Mouse (Mus musculus): Measurements from ENCODE around the gene Rab3il1. TPM values are rescaled to one million over a fixed set of nuclear protein-coding genes. Genes with fewer than 3 reads are reported as not detected.

Rab3il1 gene
- polyA plus RNA-seq, 1 experiment from 2014 or later = 23.8 TPM

DNA sequence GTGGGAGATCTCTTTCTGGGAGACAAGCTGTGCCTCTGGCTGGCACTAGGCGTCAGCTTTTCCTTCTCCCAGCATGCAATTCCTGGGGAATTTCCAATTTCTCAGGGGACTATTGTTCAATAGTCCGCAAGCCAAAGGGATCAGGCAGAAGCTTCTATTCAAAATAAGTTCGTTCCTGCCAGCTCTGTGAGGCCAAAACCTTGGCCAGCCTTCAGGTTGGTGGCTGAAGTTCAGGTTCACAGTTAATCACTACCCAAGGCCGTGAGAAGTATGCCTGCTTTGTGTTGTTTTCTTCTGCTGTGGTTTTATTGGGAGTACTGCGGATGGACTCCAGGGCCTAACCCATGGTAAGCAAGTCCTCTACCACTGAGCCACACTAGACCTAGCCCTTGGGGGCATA lies 69.7 kb downstream of the Rab3il1 start:
- Histone ChIP-seq H3K4me3 (replicated peaks; ENCODE audit: low read length) (no peak overlapping the region), H3K9me3 (ENCODE audit: control insufficient read depth, low read length) (no peaks in the 10 kb centered on the region), H3K9ac (no peak overlapping the region), H3K27me3 (ENCODE audit: control insufficient read depth, insufficient read depth, low read length) (no peaks in the 10 kb centered on the region), H3K4me2 (replicated peaks) (no peak overlapping the region), H3K27ac (peak overlapping the region; percentile 47), H3K4me1 (replicated peaks; ENCODE audit: control insufficient read depth, insufficient read depth, low read length) (no peaks in the 10 kb centered on the region), H3K36me3 (replicated peaks; ENCODE audit: control insufficient read depth, insufficient read depth) (peaks cover 100% of the 10 kb centered on the region)
- 69% methylated on average over 5 of the region's 5 CpGs for WGBS
- DNase-seq (ENCODE audit: low spot score) (peak; percentile 36), ATAC-seq (ENCODE audit: low FRiP score) (peak; percentile 60; the same call in 1 of the 2 replicates)

DNA sequence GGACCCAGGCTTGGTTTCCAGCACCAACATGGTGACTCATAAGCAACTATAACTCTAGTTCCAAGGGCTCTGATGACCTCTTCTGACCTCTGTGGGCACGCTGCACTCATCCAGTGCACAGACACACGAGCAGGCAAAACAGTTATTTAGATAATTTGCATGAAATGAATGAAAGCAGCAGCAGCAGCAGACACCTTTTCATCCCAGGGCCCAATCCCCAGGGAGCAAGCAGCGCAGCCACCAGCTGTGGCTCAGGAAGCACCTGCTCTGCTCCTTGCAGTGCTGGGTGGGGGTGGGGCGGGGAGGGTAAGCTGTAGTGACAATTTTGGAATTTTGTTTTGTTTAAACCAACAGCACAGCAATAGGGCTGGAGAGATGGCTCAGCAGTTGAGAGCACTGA lies 70.4 kb downstream of the Rab3il1 start:
- Histone ChIP-seq H3K27ac (peak overlapping the region; percentile 47), H3K4me1 (replicated peaks; ENCODE audit: control insufficient read depth, insufficient read depth, low read length) (no peaks in the 10 kb centered on the region), H3K4me3 (replicated peaks; ENCODE audit: low read length) (no peak overlapping the region), H3K36me3 (replicated peaks; ENCODE audit: control insufficient read depth, insufficient read depth) (peaks cover 100% of the 10 kb centered on the region), H3K4me2 (replicated peaks) (no peak overlapping the region), H3K27me3 (ENCODE audit: control insufficient read depth, insufficient read depth, low read length) (no peaks in the 10 kb centered on the region), H3K9ac (no peak overlapping the region), H3K9me3 (ENCODE audit: control insufficient read depth, low read length) (no peaks in the 10 kb centered on the region)
- no peak for DNase-seq (ENCODE audit: low spot score)
- WGBS = 40% methylated on average over 4 of the region's 4 CpGs
- no peak for ATAC-seq (ENCODE audit: low FRiP score)

DNA sequence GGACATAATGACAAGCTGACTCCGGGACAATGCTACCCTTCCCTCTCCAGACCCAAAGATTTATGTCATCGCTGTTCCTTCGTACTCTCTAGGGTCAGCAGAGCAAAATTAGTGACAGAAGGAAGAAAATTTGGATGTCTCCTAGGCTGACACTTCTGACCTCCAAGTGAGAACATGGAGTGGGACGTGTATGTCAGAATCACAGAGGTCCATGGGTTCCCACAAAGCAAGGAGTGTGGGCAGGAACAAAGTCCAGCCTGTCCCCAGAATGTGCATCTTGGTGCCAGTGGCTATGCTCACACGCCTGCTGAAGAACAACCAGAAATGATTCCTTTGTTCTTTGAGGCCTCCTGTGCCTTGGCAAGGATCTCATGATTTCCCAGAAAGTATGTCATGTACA lies 71.7 kb downstream of the Rab3il1 start:
- H3K9ac ChIP-seq = no peak overlapping the region
- no peaks in the 10 kb centered on the region for H3K4me1 ChIP-seq (replicated peaks; ENCODE audit: control insufficient read depth, insufficient read depth, low read length)
- ATAC-seq (ENCODE audit: low FRiP score) (no peak), DNase-seq (ENCODE audit: low spot score) (no peak)
- 97% methylated on average over 5 of the region's 5 CpGs for WGBS
- no peaks in the 10 kb centered on the region for H3K9me3 ChIP-seq (ENCODE audit: control insufficient read depth, low read length)
- peaks cover 99% of the 10 kb centered on the region for H3K36me3 ChIP-seq (replicated peaks; ENCODE audit: control insufficient read depth, insufficient read depth)
- H3K27ac ChIP-seq = no peak overlapping the region
- no peak overlapping the region for H3K4me2 ChIP-seq (replicated peaks)
- no peak overlapping the region for H3K4me3 ChIP-seq (replicated peaks; ENCODE audit: low read length)
- H3K27me3 ChIP-seq (ENCODE audit: control insufficient read depth, insufficient read depth, low read length) = no peaks in the 10 kb centered on the region

DNA sequence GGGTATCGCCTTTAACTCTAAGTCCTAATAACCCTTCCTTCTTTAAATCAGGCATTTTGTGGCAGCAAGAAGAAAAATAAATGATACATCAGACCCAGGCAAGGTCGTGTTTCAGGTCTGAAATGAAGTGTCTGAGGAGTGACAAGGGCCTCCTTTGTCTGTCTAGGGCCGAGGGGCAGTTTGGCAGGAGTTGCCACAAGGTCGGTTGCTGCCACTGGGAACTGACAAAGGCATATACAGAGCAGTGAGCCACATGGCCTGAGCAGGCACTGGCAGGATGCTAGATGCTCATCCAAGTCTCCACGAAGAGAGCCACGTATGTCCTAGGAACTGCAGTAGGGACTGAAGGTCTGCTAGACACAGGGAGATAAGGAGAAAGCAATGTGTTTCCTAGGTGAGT lies 76.9 kb downstream of the Rab3il1 start:
- Histone ChIP-seq H3K4me1 (replicated peaks; ENCODE audit: control insufficient read depth, insufficient read depth, low read length) (no peaks in the 10 kb centered on the region), H3K4me3 (replicated peaks; ENCODE audit: low read length) (no peak overlapping the region), H3K27me3 (ENCODE audit: control insufficient read depth, insufficient read depth, low read length) (no peaks in the 10 kb centered on the region), H3K9ac (no peak overlapping the region), H3K4me2 (replicated peaks) (no peak overlapping the region), H3K36me3 (replicated peaks; ENCODE audit: control insufficient read depth, insufficient read depth) (peaks cover 99% of the 10 kb centered on the region), H3K27ac (no peak overlapping the region), H3K9me3 (ENCODE audit: control insufficient read depth, low read length) (no peaks in the 10 kb centered on the region)
- 89% methylated on average over 6 of the region's 6 CpGs for WGBS
- ATAC-seq (ENCODE audit: low FRiP score) (no peak; the same call in 1 of the 2 replicates), DNase-seq (ENCODE audit: low spot score) (no peak)

DNA sequence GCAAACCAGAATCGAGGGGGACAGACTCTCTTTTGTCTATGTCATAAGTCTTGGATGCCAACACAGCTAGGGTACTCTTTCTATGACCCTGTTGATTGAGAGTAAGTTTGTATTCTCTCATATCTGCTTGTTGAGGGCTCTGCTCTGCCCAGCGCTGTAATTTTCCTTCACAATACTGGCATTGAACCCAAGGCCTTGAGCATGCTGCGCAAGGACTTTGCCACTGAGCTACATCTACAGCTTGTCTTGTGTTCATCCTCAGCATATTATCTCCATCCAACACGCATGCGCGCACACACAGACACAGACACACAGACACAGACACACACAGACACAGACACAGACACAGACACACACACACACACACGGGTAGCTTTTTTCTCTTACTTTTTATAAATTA lies 78.9 kb downstream of the Rab3il1 start:
- no peak overlapping the region for H3K27ac ChIP-seq
- H3K36me3 ChIP-seq (replicated peaks; ENCODE audit: control insufficient read depth, insufficient read depth) = peaks cover 99% of the 10 kb centered on the region
- WGBS = 97% methylated on average over 7 of the region's 7 CpGs
- no peak overlapping the region for H3K9ac ChIP-seq
- no peak overlapping the region for H3K4me2 ChIP-seq (replicated peaks)
- H3K27me3 ChIP-seq (ENCODE audit: control insufficient read depth, insufficient read depth, low read length) = no peaks in the 10 kb centered on the region
- H3K4me1 ChIP-seq (replicated peaks; ENCODE audit: control insufficient read depth, insufficient read depth, low read length) = no peaks in the 10 kb centered on the region
- no peak for ATAC-seq (ENCODE audit: low FRiP score)
- no peaks in the 10 kb centered on the region for H3K9me3 ChIP-seq (ENCODE audit: control insufficient read depth, low read length)
- H3K4me3 ChIP-seq (replicated peaks; ENCODE audit: low read length) = no peak overlapping the region
- DNase-seq (ENCODE audit: low spot score) = no peak

DNA sequence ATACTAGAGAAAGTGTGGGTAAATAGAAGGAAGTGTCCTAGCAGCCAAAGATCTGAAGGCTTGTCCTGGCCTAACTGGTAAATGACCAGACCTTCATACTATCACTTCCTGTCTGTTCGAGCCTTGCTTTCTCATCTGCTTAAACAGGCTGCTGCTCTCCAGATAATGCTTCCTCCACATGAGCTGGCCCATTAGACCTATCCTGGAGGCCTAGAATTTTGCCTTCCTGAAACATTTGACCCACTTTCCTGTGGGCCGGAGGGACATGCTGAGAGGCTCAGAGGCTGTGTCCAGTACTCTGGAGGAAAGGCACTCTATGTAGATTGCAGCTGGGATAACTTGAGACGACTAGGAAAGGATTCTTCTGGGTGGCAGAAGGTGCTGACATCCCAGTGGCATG lies 80.6 kb downstream of the Rab3il1 start:
- Histone ChIP-seq H3K4me1 (replicated peaks; ENCODE audit: control insufficient read depth, insufficient read depth, low read length) (no peaks in the 10 kb centered on the region), H3K4me2 (replicated peaks) (no peak overlapping the region), H3K9me3 (ENCODE audit: control insufficient read depth, low read length) (no peaks in the 10 kb centered on the region), H3K36me3 (replicated peaks; ENCODE audit: control insufficient read depth, insufficient read depth) (peaks cover 100% of the 10 kb centered on the region), H3K27me3 (ENCODE audit: control insufficient read depth, insufficient read depth, low read length) (no peaks in the 10 kb centered on the region), H3K9ac (no peak overlapping the region), H3K27ac (no peak overlapping the region), H3K4me3 (replicated peaks; ENCODE audit: low read length) (no peak overlapping the region)
- DNase-seq (ENCODE audit: low spot score) (no peak), ATAC-seq (ENCODE audit: low FRiP score) (no peak)
- WGBS = 89% methylated on average over 3 of the region's 3 CpGs

DNA sequence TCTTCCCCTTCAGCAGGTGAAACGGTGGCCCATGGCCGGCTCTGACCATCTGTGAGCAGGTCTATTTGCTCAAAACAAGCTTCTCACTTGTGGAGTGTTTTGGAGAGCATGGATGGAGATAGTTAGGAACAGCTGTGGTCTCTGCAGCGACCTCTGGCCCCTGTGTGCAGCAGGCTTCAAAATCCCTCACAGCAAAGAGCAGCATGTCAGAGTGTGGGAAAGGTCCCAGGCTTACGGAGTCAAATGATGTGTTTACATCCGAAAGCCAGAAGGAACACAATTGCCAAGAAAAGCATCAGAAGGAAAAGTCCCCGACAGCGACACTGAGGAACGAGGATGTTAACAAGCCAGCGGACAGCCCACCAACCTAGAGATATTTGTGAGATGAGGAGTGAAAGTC lies 84.0 kb downstream of the Rab3il1 start:
- Histone ChIP-seq H3K4me1 (replicated peaks; ENCODE audit: control insufficient read depth, insufficient read depth, low read length) (no peaks in the 10 kb centered on the region), H3K9ac (no peak overlapping the region), H3K4me2 (replicated peaks) (no peak overlapping the region), H3K27ac (no peak overlapping the region), H3K9me3 (ENCODE audit: control insufficient read depth, low read length) (no peaks in the 10 kb centered on the region), H3K4me3 (replicated peaks; ENCODE audit: low read length) (no peak overlapping the region), H3K36me3 (replicated peaks; ENCODE audit: control insufficient read depth, insufficient read depth) (peaks cover 100% of the 10 kb centered on the region), H3K27me3 (ENCODE audit: control insufficient read depth, insufficient read depth, low read length) (no peaks in the 10 kb centered on the region)
- ATAC-seq (ENCODE audit: low FRiP score) = no peak
- DNase-seq (ENCODE audit: low spot score) = no peak
- 86% methylated on average over 9 of the region's 9 CpGs for WGBS

DNA sequence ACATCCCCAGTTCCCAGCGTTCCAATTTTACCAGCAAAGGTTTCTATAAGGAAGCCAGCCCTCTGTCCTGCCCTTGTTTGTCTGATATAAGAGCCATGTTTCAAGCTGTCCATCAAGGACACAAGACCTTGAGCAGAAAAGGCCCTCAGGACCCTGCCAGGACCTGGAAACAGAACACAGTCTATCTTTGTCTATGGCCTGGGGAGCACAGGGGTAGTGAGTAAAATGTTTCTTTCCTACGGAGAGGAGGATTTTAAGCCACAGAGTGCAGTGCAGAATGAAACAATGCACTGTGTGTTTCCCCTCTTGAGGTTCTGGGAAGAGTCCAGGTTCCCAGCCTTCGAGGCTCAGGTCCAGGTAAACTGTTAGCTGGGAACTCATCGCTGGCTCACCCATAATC lies 85.5 kb downstream of the Rab3il1 start:
- Histone ChIP-seq H3K4me2 (replicated peaks) (no peak overlapping the region), H3K9me3 (ENCODE audit: control insufficient read depth, low read length) (no peaks in the 10 kb centered on the region), H3K4me3 (replicated peaks; ENCODE audit: low read length) (no peak overlapping the region), H3K27ac (no peak overlapping the region), H3K27me3 (ENCODE audit: control insufficient read depth, insufficient read depth, low read length) (no peaks in the 10 kb centered on the region), H3K36me3 (replicated peaks; ENCODE audit: control insufficient read depth, insufficient read depth) (peaks cover 100% of the 10 kb centered on the region), H3K9ac (no peak overlapping the region), H3K4me1 (replicated peaks; ENCODE audit: control insufficient read depth, insufficient read depth, low read length) (no peaks in the 10 kb centered on the region)
- no peak for ATAC-seq (ENCODE audit: low FRiP score)
- WGBS = 85% methylated on average over 4 of the region's 4 CpGs
- no peak for DNase-seq (ENCODE audit: low spot score)

Measured in hindbrain, embryonic 14.5 days (tissue).